In the genomic region with DNA sequence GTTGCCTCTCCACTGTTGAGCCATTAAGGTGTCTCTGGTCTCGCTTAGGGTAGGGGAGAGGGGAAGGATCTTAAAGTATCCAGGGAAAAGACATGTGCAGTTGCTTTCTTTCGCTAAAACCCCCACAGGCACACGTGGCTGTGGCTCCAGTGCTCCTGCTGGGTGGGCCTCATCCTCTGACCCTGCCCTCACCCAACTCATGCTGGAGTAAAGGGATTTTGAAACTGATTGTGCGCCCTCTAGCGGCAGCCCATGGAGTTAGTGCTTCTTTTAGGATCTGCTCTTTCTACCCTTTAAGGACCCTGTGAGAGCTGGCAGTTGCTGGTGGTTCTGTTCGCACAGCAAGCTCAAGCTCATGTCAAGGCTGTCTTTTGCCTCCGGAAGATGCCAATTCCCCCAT, we compare ENCODE assay signal across 9 mouse cellular contexts. TPM values are rescaled to one million over a fixed set of nuclear protein-coding genes. Genes with fewer than 3 reads are reported as not detected.
DNase-seq lines count a peak whose midpoint lies in the region; ATAC-seq lines count a peak whose summit lies in the region.
"Had no signal": no experiment of that assay in that cellular context is flagged by ENCODE, and none has a peak within 500 bp of the region (broad histone marks: within the 10 kb centered on the region; RNA-seq: fewer than 3 reads in every experiment).

No protein-coding gene starts in this region.

- H3K9me3 ChIP-seq in limb, embryonic 10.5 days (replicated peaks): no peaks in the 10 kb centered on the region
- H3K9me3 ChIP-seq: limb, embryonic 15.5 days had no signal

- H3K4me3 ChIP-seq in limb, embryonic 10.5 days: no peak overlapping the region
- H3K4me3 ChIP-seq: limb, embryonic 15.5 days had no signal

- H3K36me3 ChIP-seq in limb, embryonic 10.5 days: peaks cover 60% of the 10 kb centered on the region

- peaks cover 20% of the 10 kb centered on the region; the same call in 1 of the 2 replicates for H3K27me3 ChIP-seq in limb, embryonic 10.5 days (ENCODE audit: low read depth, poor library complexity, severe bottlenecking)
- H3K27me3 ChIP-seq: limb, embryonic 15.5 days had no signal

- peak; percentile 16; the same call in 1 of the 2 replicates for ATAC-seq in neutrophil, adult 5-6 weeks (ENCODE audit: extremely low read depth, insufficient number of reproducible peaks, low FRiP score, poor library complexity, severe bottlenecking)

- 15% methylated on average over 7 of the region's 7 CpGs for WGBS in limb, embryonic 10.5 days

- no peak overlapping the region for H3K27ac ChIP-seq in limb, embryonic 10.5 days
- H3K27ac ChIP-seq: limb, embryonic 15.5 days had no signal

- peak; percentile 69 for DNase-seq in gastrocnemius, postnatal 10 days
- no peak for DNase-seq in gastrocnemius, adult 8-10 months (ENCODE audit: low spot score in 2 of 2)
- DNase-seq in 3134 (ENCODE audit: extremely low read depth, insufficient read length, low spot score): peak; percentile 39
- DNase-seq in NIH3T3 (ENCODE audit: low read depth): peak; percentile 79
- DNase-seq in embryo, embryonic 10 days (ENCODE audit: low spot score): peak; percentile 87
- DNase-seq in limb, embryonic 10.5 days (ENCODE audit: low spot score): peak; percentile 91
- no peak for DNase-seq in urinary bladder, adult 18-20 months (ENCODE audit: low spot score in 2 of 2)

- H3K4me1 ChIP-seq in limb, embryonic 10.5 days: peaks cover 8% of the 10 kb centered on the region; the same call in 1 of the 2 replicates

RNA-seq across cellular contexts. Expression of a gene that starts 35.2 kb away (rescaled TPM):
- not detected for total RNA-seq in gastrocnemius, postnatal 10 days (2021)
- not detected for total RNA-seq in gastrocnemius, adult 8-10 months (2022)
- polyA plus RNA-seq in limb, embryonic 10.5 days (2016; fragmentation: Nextera tagmentation; extraction: Ambion mirVana): 1.1 and 1.4 TPM in 2 replicates
- not detected in 2 replicates for total RNA-seq in neutrophil, adult 5-6 weeks (2017)

RNA-seq across cellular contexts. Expression of a gene that starts 59.7 kb away (rescaled TPM):
- total RNA-seq in gastrocnemius, postnatal 10 days (2021): 100 to 1,000 TPM; 300 to 302 TPM
- total RNA-seq in gastrocnemius, adult 8-10 months (2022): 100 to 1,000 TPM; 309 to 400 (median 330) TPM
- 25.6 and 29.5 TPM in 2 replicates for polyA plus RNA-seq in limb, embryonic 10.5 days (2016; fragmentation: Nextera tagmentation; extraction: Ambion mirVana)
- 104 and 109 TPM in 2 replicates for total RNA-seq in neutrophil, adult 5-6 weeks (2017)

Comparison
In these comparisons a context has a peak if more than half of its experiments do, and no peak if none do; other contexts are left out.
1. DNase-seq: peak in gastrocnemius, postnatal 10 days (single experiment), 3134 (single experiment), NIH3T3 (single experiment), embryo, embryonic 10 days (single experiment) and limb, embryonic 10.5 days (single experiment); none in gastrocnemius, adult 8-10 months (0 of 2) and urinary bladder, adult 18-20 months (0 of 2).